Mouse (Mus musculus): ENCODE results near the gene Cdc26. TPM values are rescaled to one million over a fixed set of nuclear protein-coding genes. Genes with fewer than 3 reads are reported as not detected.
A peak's percentile ranks its signal among the peaks of the same experiment; 100 is the strongest.

The Cdc26 gene
- total and polyA plus RNA-seq, 3 experiments = 80.4 to 81.4 TPM; not detected in 1

- Histone ChIP-seq H3K79me2 (ENCODE audit: control insufficient read depth, insufficient read depth, low read length, poor library complexity) (no peaks in the 10 kb centered on the region), H3K4me3 (ENCODE audit: control insufficient read depth in 1 of 2, insufficient read depth in 1 of 2, low read depth in 2 of 2, low read length in 2 of 2) (no peak overlapping the region), H3K27ac (ENCODE audit: control insufficient read depth, low read depth, low read length) (no peak overlapping the region), H3K9me3 (replicated peaks; ENCODE audit: insufficient read depth, low read length) (no peaks in the 10 kb centered on the region), H3K4me1 (ENCODE audit: control insufficient read depth in 1 of 2, insufficient read depth in 2 of 2, low read length in 2 of 2) (peaks cover 2 to 22% of the 10 kb centered on the region in 2 experiments; a peak in 2 of 4 replicates), H3K9ac (ENCODE audit: control insufficient read depth, low read depth, low read length, poor library complexity, severe bottlenecking) (no peak overlapping the region), H3K36me3 (ENCODE audit: control insufficient read depth in 1 of 2, insufficient read depth in 2 of 2, low read length in 2 of 2) (peaks cover 0 to 15% of the 10 kb centered on the region in 2 experiments; a peak in 2 of 4 replicates), H3K27me3 (ENCODE audit: control insufficient read depth in 1 of 2, insufficient read depth in 2 of 2, low read length in 2 of 2) (no peaks in the 10 kb centered on the region)
- peak; percentile 81 for DNase-seq (ENCODE audit: low read depth, low spot score)
- no peak for TF ChIP-seq MAZ (IDR thresholded peaks at IDR 0.05; ENCODE audit: low read depth, low read length)
- no peak for TF ChIP-seq POLR2AphosphoS5 (IDR thresholded peaks at IDR 0.05; ENCODE audit: borderline replicate concordance, low read depth, low read length)
- no peak for TF ChIP-seq ZMIZ1 (IDR thresholded peaks at IDR 0.05; ENCODE audit: low read depth, low read length)
- no peak for TF ChIP-seq POLR2A (IDR thresholded peaks at IDR 0.05; ENCODE audit: control insufficient read depth in 1 of 2, insufficient read depth in 1 of 2, low read depth in 1 of 2, low read length in 2 of 2, poor library complexity in 1 of 2)
- TF ChIP-seq TCF12 (IDR thresholded peaks at IDR 0.05; ENCODE audit: low read depth, low read length) = no peak
- TF ChIP-seq ZKSCAN1 (IDR thresholded peaks at IDR 0.05; ENCODE audit: low read depth, low read length) = no peak
- no peak for TF ChIP-seq MYB (IDR thresholded peaks at IDR 0.05; ENCODE audit: low read depth, low read length)
- TF ChIP-seq E2F4 (IDR thresholded peaks at IDR 0.05; ENCODE audit: borderline replicate concordance, low read depth, low read length) = no peak
- TF ChIP-seq ETS1 (IDR thresholded peaks at IDR 0.05; ENCODE audit: low read depth, low read length) = peak; percentile 75; the same call in 1 of the 2 replicates
- peak; percentile 46 to 72; a peak in 3 of 4 replicates for TF ChIP-seq EP300 (IDR thresholded peaks at IDR 0.05; ENCODE audit: low read depth in 1 of 2, low read length in 2 of 2)
- no peak for TF ChIP-seq CHD2 (IDR thresholded peaks at IDR 0.05; ENCODE audit: low read length)
- TF ChIP-seq USF1 (IDR thresholded peaks at IDR 0.05; ENCODE audit: low read depth, low read length) = no peak
- no peak for TF ChIP-seq TAL1 (IDR thresholded peaks at IDR 0.05; ENCODE audit: low read length)
- TF ChIP-seq MAX (IDR thresholded peaks at IDR 0.05; ENCODE audit: low read length) = 0 out of 2 replicates have a peak, but pooled peaks have one; percentile 25
- no peak for TF ChIP-seq SMC3 (IDR thresholded peaks at IDR 0.05; ENCODE audit: low read depth, low read length)
- peak; percentile 44; the same call in 1 of the 2 replicates for TF ChIP-seq SIN3A (IDR thresholded peaks at IDR 0.05; ENCODE audit: low read length)
- TF ChIP-seq MEF2A (IDR thresholded peaks at IDR 0.05; ENCODE audit: extremely low read depth, insufficient replicate concordance, low read depth, low read length, poor library complexity, severe bottlenecking) = no peak
- TF ChIP-seq UBTF (IDR thresholded peaks at IDR 0.05; ENCODE audit: borderline replicate concordance, insufficient read depth, low read depth, low read length) = no peak
- TF ChIP-seq JUND (IDR thresholded peaks at IDR 0.05; ENCODE audit: low read depth, low read length) = peak; percentile 63; the same call in 1 of the 2 replicates
- TF ChIP-seq HCFC1 (IDR thresholded peaks at IDR 0.05; ENCODE audit: low read depth, low read length) = no peak
- peak; percentile 87 for TF ChIP-seq GABPA (IDR thresholded peaks at IDR 0.05; ENCODE audit: low read depth, low read length)
- no peak for TF ChIP-seq ZNF384 (IDR thresholded peaks at IDR 0.05; ENCODE audit: low read depth, low read length)
- no peak for TF ChIP-seq ELF1 (IDR thresholded peaks at IDR 0.05; ENCODE audit: low read depth, low read length)
- no peak for TF ChIP-seq BHLHE40 (IDR thresholded peaks at IDR 0.05; ENCODE audit: borderline replicate concordance, low read depth, low read length)
- TF ChIP-seq CTCF (IDR thresholded peaks at IDR 0.05 in 2 of 3, conservative IDR thresholded peaks at IDR 0.05 in 1 of 3; ENCODE audit: control insufficient read depth in 1 of 3, insufficient read depth in 1 of 3, low read depth in 2 of 3, low read length in 3 of 3, poor library complexity in 1 of 3, severe bottlenecking in 1 of 3) = no peak
- TF ChIP-seq USF2 (IDR thresholded peaks at IDR 0.05; ENCODE audit: borderline replicate concordance in 1 of 2, insufficient read depth in 1 of 2, low read depth in 1 of 2, low read length in 2 of 2) = no peak
- no peak for TF ChIP-seq CHD1 (IDR thresholded peaks at IDR 0.05; ENCODE audit: low read depth, low read length)
- no peak for TF ChIP-seq RAD21 (IDR thresholded peaks at IDR 0.05; ENCODE audit: low read depth, low read length)
- no peak for TF ChIP-seq RCOR1 (IDR thresholded peaks at IDR 0.05; ENCODE audit: low read depth, low read length)
- no peak for TF ChIP-seq NRF1 (IDR thresholded peaks at IDR 0.05; ENCODE audit: insufficient read depth, low read depth, low read length, poor library complexity, severe bottlenecking)
- TF ChIP-seq NELFE (IDR thresholded peaks at IDR 0.05; ENCODE audit: low read depth, low read length) = no peak
- no peak for TF ChIP-seq ZC3H11A (IDR thresholded peaks at IDR 0.05; ENCODE audit: low read depth, low read length)
- TF ChIP-seq MYC (IDR thresholded peaks at IDR 0.05; ENCODE audit: low read depth, low read length) = peak; percentile 36; the same call in 1 of the 2 replicates
- TF ChIP-seq GATA1 (IDR thresholded peaks at IDR 0.05; ENCODE audit: low read depth, low read length) = 0 out of 2 replicates have a peak, but pooled peaks have one; percentile 13
- peak; percentile 72 for TF ChIP-seq MXI1 (IDR thresholded peaks at IDR 0.05; ENCODE audit: low read depth, low read length)
- TF ChIP-seq KAT2A (conservative IDR thresholded peaks at IDR 0.05; ENCODE audit: low read depth, low read length) = no peak
- 0 out of 2 replicates have a peak, but pooled peaks have one; percentile 24 for TF ChIP-seq TBP (IDR thresholded peaks at IDR 0.05; ENCODE audit: low read depth, low read length)
These were observed 23.1 kb upstream of the Cdc26 start for GRCm38 (mm10) chr4:62431522-62431921.
